Mouse (Mus musculus) skeletal muscle tissue, adult 2 months (tissue): ENCODE results near the gene Gng4.
A peak's percentile ranks its signal among the peaks of the same experiment; 100 is the strongest.
"Not testable (repeated sequence)": the region's sequence is repeated elsewhere in the genome, so short reads cannot be mapped to it uniquely, and the experiment has no call there.

Source experiments
- DNase-seq: peaks from one replicate; pipeline ENCODE4 v3.0.0-alpha.2; 2012; ENCODE audit warnings: low read depth, low spot score

Gene Gng4

GRCm38 (mm10) chr13:13783894-13784419, at the start of gene Gng4:
Gene Gng4 (plus strand): TSS chr13:13784059.
- no peak for DNase-seq

GRCm38 (mm10) chr13:13739232-13739631, 44.6 kb upstream of the Gng4 start:
- DNase-seq, result no peak

- no peak for DNase-seq
Observed at GRCm38 (mm10) chr13:13745911-13746310, 37.9 kb upstream of the Gng4 start.

- DNase-seq, result peak; percentile 10
Observed at GRCm38 (mm10) chr13:13775778-13776494, 7.9 kb upstream of the Gng4 start.

GRCm38 (mm10) chr13:13777052-13777451, 6.8 kb upstream of the Gng4 start:
- no peak for DNase-seq

GRCm38 (mm10) chr13:13777696-13778095, 6.2 kb upstream of the Gng4 start:
- DNase-seq, result no peak

GRCm38 (mm10) chr13:13778837-13779458, 4.9 kb upstream of the Gng4 start:
- no peak for DNase-seq

GRCm38 (mm10) chr13:13780271-13780670, 3.6 kb upstream of the Gng4 start:
- DNase-seq, result no peak

- no peak for DNase-seq
Observed at GRCm38 (mm10) chr13:13781026-13781425, 2.8 kb upstream of the Gng4 start.

GRCm38 (mm10) chr13:13783296-13783695, 563 bp upstream of the Gng4 start:
- DNase-seq, result no peak

- no peak for DNase-seq
Observed at GRCm38 (mm10) chr13:13784420-13784936, 619 bp downstream of the Gng4 start.

- DNase-seq, result no peak
Observed at GRCm38 (mm10) chr13:13784981-13785783, 1.3 kb downstream of the Gng4 start.

- no peak for DNase-seq
Observed at GRCm38 (mm10) chr13:13786971-13787370, 3.1 kb downstream of the Gng4 start.

- no peak for DNase-seq
Observed at GRCm38 (mm10) chr13:13788070-13788469, 4.2 kb downstream of the Gng4 start.

GRCm38 (mm10) chr13:13791981-13792380, 8.1 kb downstream of the Gng4 start:
- DNase-seq, result no peak

- DNase-seq, result no peak
Observed at GRCm38 (mm10) chr13:13795166-13795832, 11.4 kb downstream of the Gng4 start.

- DNase-seq, result no peak
Observed at GRCm38 (mm10) chr13:13796082-13796481, 12.2 kb downstream of the Gng4 start.

- not testable (repeated sequence) for DNase-seq
Observed at GRCm38 (mm10) chr13:13797816-13798215, 14.0 kb downstream of the Gng4 start.

- no peak for DNase-seq
Observed at GRCm38 (mm10) chr13:13798775-13799174, 14.9 kb downstream of the Gng4 start.

GRCm38 (mm10) chr13:13808337-13809132, 24.7 kb downstream of the Gng4 start:
- no peak for DNase-seq

- DNase-seq, result no peak
Observed at GRCm38 (mm10) chr13:13810885-13811284, 27.0 kb downstream of the Gng4 start.
